Mouse (Mus musculus) ovary, postnatal 10 days (tissue): ENCODE results near the gene Emd.
"Not testable (repeated sequence)": the region's sequence is repeated elsewhere in the genome, so short reads cannot be mapped to it uniquely, and the experiment has no call there.

Experiments used
- DNase-seq: peaks from one replicate; pipeline ENCODE4 v3.0.0; 2022; ENCODE audit warnings: low spot score

Emd gene

GRCm38 (mm10) chrX:74254153-74254887 lies at the start of gene Emd:
TSS of gene Emd (plus strand) at chrX:74254687.
- DNase-seq: peak; percentile 56

DNA sequence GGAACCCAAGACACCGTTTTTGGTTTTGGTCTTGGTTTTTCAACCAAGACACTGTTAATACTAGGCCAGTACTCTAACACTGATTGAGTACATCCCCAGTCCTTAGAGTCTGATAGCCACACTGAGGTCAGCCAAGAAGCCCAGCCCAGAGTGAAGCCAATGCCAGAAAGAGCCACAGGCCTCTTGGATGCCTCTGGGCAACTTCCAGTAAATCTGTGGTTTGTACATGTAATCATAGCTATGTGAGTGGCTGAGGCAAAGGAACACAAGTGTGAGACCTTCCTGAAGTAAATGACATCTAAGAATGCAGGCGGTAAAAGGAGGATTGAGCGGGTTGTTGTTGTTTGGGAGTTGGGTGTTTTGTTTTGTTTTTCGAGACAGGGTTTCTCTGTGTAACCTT lies 36.0 kb upstream of the Emd start:
- DNase-seq: no peak

DNA sequence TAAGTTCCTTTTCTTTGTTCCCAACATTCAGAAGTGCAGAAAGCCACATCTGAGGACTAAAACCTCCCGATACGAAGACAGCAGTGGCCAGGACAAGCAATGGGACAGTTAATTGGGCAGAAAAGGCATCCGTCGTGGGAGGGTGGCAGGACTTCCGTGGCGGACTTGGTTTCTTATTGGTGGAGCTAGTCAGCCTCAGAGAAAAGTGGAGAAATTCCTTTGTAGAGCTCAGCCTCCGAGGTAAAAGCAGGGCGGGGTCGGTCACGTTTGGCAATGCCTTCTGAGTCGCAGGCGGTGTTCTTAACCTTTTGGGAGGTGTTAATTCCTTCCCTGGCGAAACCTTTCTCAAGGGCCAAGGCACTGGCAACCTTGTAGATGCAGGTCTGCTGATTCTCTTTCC lies 35.0 kb upstream of the Emd start:
- no peak for DNase-seq

- not testable (repeated sequence) for DNase-seq
Observed at GRCm38 (mm10) chrX:74220099-74220498, 34.4 kb upstream of the Emd start.

DNA sequence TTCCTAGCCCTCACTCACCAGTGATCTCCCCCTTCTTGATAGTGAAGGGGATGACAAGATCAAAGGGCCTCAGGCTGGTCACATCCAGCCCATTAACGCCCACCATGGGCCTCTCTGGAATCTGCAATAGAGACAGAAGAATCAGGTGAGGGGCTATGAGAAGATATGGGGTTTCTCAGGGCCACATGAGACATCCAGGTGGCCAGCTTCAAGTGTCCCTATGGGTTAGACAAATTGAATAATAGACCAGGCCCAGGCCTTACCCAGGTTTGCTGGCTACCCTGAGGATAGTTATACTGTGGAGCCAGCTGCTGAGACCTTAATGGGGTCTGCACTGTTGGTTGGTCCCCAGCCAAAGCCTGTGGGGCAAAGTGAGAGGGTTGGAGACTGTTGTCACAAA lies 24.4 kb upstream of the Emd start:
- no peak for DNase-seq

DNA sequence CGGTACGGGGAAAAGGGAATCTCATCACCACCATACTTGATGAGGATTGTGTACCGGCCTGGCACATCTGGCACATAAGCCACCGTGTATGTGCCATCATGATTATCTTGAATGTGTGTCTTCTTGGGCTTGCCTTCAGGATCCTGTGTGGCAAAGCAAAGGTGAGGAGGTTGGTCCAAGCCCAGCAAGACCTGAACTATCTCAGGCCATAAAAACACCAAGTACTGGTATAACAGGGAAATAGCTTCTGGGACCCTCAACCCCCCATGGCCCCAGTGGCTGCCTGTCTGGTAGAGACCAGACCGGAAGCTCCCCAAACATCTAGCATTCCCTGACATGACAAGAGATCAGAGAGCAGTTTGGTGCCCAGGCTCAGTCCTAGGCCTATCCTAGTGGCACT lies 21.3 kb upstream of the Emd start:
- no peak for DNase-seq

GRCm38 (mm10) chrX:74240332-74240731 lies 14.2 kb upstream of the Emd start:
- no peak for DNase-seq

GRCm38 (mm10) chrX:74243396-74243795 lies 11.1 kb upstream of the Emd start:
- no peak for DNase-seq

GRCm38 (mm10) chrX:74243807-74244206 lies 10.7 kb upstream of the Emd start:
- no peak for DNase-seq

GRCm38 (mm10) chrX:74244614-74245083 lies 9.8 kb upstream of the Emd start:
- no peak for DNase-seq

- DNase-seq: no peak
Observed at GRCm38 (mm10) chrX:74245107-74245506, 9.4 kb upstream of the Emd start.

- DNase-seq: peak; percentile 57
Observed at GRCm38 (mm10) chrX:74245687-74246086, 8.8 kb upstream of the Emd start.

DNA sequence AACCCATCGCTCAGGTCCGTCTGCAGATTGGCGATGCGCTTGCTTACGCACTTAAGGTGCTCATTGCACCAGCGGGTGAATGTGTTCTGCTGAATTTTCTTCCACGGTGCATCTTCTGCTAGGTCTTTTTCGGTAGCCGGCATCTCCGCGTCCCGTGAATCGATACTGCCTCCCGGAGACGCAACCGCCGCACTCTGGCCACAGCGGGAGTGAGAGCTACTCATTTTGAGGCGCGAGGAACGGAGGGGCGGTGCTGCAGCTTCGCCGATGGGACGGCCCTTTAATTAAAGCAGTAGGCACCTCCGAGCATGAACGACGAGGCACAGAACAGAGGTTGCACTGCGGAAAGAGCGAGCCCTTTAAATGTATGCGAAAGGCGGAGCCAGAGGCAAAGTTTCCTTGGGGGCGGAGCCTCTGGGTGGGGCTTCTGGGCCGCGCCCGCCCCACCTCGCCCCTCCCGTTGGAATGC lies 8.2 kb upstream of the Emd start:
- DNase-seq: peak; percentile 63

DNA sequence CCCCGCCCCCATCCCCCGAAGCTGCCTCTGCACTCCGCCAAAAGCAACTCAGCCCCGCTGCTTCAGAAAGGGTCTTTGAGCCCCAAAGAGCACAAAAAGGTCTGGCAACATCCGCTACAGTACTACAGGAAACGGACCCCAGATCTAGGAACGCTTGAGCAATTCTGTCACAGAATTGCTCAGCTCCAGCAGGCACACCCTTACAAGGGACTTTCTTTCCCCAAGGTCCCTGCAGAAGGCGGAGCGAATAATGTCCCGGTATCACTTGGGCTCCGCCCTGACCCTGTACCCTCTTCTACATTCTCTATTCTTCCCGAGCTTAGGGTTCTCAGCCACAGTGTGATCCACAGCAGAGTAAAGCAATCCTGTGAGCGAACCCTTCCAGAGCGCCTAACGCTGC lies 7.8 kb upstream of the Emd start:
- no peak for DNase-seq

- DNase-seq: no peak
Observed at GRCm38 (mm10) chrX:74248651-74249050, 5.8 kb upstream of the Emd start.

DNA sequence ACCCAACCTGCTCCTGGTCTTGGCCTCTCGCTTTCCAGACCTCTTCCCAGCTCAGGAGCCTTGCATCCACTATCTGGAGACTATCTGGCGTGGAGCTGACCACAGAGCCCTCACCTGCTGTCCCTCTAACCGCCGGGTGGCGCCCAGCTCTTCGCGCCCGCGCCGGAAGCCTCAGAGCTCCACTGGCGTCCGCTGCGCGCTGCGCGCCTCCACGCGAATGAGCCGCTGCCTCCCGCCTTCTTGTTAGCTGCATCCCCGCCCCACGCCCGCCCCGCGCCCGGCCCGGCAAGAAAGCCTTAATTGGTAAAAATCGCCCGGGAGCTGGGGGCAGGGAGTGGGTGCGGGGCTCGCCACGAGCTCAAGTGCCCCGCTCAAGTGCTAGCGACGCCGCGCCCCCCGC lies 4.9 kb upstream of the Emd start, which contains the start of gene Flna:
Flna (minus strand) TSS at position 206 of the 400 bp plus-strand sequence.
- DNase-seq: no peak

GRCm38 (mm10) chrX:74254888-74255565 lies 540 bp downstream of the Emd start:
- no peak for DNase-seq

DNA sequence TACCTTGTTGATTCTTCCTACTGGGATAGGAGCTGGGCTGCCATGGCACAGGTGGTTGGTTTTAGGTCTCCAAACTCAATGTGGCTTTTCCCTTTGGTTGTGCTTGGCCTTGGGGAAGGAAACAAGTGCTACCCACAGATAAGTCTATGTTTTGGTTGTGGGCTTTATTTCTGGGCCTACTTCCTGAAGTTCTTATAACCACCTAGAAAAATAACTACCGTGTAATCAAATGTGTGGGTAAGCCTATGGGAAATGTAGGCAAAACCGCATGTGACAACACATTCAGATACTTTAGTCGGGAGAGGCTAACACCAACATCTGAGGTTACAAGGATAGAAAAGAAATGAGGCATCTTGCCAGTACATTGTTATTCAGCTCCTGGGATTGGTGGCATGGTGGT lies 3.3 kb downstream of the Emd start:
- DNase-seq: no peak

DNA sequence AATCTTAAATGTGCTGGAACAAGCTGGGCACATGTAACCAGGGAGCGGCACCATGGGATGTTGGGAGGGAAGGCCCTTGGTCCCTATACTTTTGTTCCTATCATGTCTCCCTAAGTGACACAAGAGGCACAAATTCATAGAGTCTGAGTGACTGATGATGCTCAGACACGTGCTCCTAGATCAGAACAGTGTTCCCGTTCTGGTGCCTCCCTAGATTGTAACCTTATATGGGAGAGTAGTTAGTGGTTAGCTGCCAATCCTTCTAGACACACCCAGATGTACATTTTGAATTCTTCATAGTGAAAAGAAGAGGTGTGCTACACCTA lies 15.2 kb downstream of the Emd start:
- no peak for DNase-seq

- DNase-seq: peak; percentile 60
Observed at GRCm38 (mm10) chrX:74270062-74270901, 15.8 kb downstream of the Emd start, which contains the start of gene Rpl10. TSS of gene Rpl10 (plus strand) at chrX:74270812.

GRCm38 (mm10) chrX:74270902-74271551 lies 16.5 kb downstream of the Emd start:
- DNase-seq: no peak
